Mouse (Mus musculus): Measurements from ENCODE around the gene Rassf8.

Rassf8 gene

GRCm38 (mm10) chr6:145823588-145824234 is 77.2 kb downstream of the Rassf8 start:
- DNase-seq (ENCODE audit: low read depth), result peak; percentile 74

GRCm38 (mm10) chr6:145826305-145826704 is 79.8 kb downstream of the Rassf8 start:
- no peak for DNase-seq (ENCODE audit: low read depth)

- DNase-seq (ENCODE audit: low read depth), result no peak
Observed at GRCm38 (mm10) chr6:145829062-145829835, 82.7 kb downstream of the Rassf8 start.

- peak; percentile 81 for DNase-seq (ENCODE audit: low read depth)
Observed at GRCm38 (mm10) chr6:145830117-145830516, 83.6 kb downstream of the Rassf8 start.

- DNase-seq (ENCODE audit: low read depth), result no peak
Observed at GRCm38 (mm10) chr6:145830617-145831016, 84.1 kb downstream of the Rassf8 start.

- DNase-seq (ENCODE audit: low read depth), result no peak
Observed at GRCm38 (mm10) chr6:145832927-145833326, 86.4 kb downstream of the Rassf8 start.

- DNase-seq (ENCODE audit: low read depth), result peak; percentile 44
Observed at GRCm38 (mm10) chr6:145835359-145835758, 88.8 kb downstream of the Rassf8 start.

GRCm38 (mm10) chr6:145845611-145846010 is 99.1 kb downstream of the Rassf8 start:
- peak; percentile 69 for DNase-seq (ENCODE audit: low read depth)

- no peak for DNase-seq (ENCODE audit: low read depth)
Observed at GRCm38 (mm10) chr6:145846076-145846475, 99.5 kb downstream of the Rassf8 start.

- no peak for DNase-seq (ENCODE audit: low read depth)
Observed at GRCm38 (mm10) chr6:145846948-145847347, 100.4 kb downstream of the Rassf8 start.

GRCm38 (mm10) chr6:145847661-145848060 is 101.1 kb downstream of the Rassf8 start:
- DNase-seq (ENCODE audit: low read depth), result no peak

- no peak for DNase-seq (ENCODE audit: low read depth)
Observed at GRCm38 (mm10) chr6:145850789-145851188, 104.2 kb downstream of the Rassf8 start.

GRCm38 (mm10) chr6:145851956-145852355 is 105.4 kb downstream of the Rassf8 start:
- no peak for DNase-seq (ENCODE audit: low read depth)

- no peak for DNase-seq (ENCODE audit: low read depth)
Observed at GRCm38 (mm10) chr6:145852708-145853107, 106.2 kb downstream of the Rassf8 start.

- no peak for DNase-seq (ENCODE audit: low read depth)
Observed at GRCm38 (mm10) chr6:145853356-145854079, 107.0 kb downstream of the Rassf8 start.

GRCm38 (mm10) chr6:145854756-145855155 is 108.2 kb downstream of the Rassf8 start:
- DNase-seq (ENCODE audit: low read depth), result no peak

- peak; percentile 85 for DNase-seq (ENCODE audit: low read depth)
Observed at GRCm38 (mm10) chr6:145855720-145856551, 109.4 kb downstream of the Rassf8 start.

- DNase-seq (ENCODE audit: low read depth), result no peak
Observed at GRCm38 (mm10) chr6:145857428-145857827, 110.9 kb downstream of the Rassf8 start.

GRCm38 (mm10) chr6:145858414-145858813 is 111.9 kb downstream of the Rassf8 start:
- DNase-seq (ENCODE audit: low read depth), result no peak

GRCm38 (mm10) chr6:145860350-145860749 is 113.8 kb downstream of the Rassf8 start:
- DNase-seq (ENCODE audit: low read depth), result peak; percentile 86

GRCm38 (mm10) chr6:145861462-145862227 is 115.1 kb downstream of the Rassf8 start:
- no peak for DNase-seq (ENCODE audit: low read depth)
